Mouse (Mus musculus): ENCODE results near the gene Nrtn. TPM values are rescaled to one million over a fixed set of nuclear protein-coding genes. Genes with fewer than 3 reads are reported as not detected.
A peak's percentile ranks its signal among the peaks of the same experiment; 100 is the strongest.

Gene Nrtn
- polyA plus RNA-seq, 1 experiment from 2014 or later, result 23.6 TPM

DNA sequence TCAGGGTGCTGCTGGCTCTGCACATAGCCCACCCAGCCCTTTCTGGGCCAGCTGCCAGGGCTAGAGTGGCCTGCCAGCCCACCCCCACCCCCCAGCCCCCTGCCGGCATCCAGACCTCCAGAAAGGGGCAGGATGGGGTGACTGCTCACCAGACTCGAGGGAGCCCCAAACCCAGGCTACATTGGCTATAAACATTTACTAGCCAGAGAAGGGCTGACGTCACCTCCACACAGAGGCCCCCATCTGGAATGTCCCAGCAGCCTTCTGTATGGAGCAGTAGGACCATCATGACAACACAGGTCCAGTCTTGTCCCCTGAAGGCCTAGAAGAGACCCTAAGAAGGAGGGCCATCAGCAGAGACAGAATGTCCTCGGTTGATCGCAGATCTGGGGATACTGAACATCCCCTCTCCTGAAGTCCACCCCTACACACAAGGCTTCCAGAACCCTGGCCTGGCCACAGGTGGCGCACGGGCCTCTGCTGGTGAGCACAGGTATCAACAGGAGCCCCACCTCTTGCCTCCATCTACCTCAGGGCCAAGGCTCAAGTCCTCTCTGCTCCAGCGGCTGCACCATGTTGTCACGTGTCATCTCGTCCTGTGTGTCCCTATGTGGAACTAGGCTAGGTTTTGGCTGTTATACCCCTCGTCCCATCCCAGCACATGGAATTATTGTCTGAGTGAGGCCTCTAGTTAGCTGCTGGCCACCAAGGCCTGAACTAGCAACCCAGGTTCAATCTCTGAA, 33.7 kb downstream of the Nrtn start:
- no peak for DNase-seq (ENCODE audit: low spot score)

DNA sequence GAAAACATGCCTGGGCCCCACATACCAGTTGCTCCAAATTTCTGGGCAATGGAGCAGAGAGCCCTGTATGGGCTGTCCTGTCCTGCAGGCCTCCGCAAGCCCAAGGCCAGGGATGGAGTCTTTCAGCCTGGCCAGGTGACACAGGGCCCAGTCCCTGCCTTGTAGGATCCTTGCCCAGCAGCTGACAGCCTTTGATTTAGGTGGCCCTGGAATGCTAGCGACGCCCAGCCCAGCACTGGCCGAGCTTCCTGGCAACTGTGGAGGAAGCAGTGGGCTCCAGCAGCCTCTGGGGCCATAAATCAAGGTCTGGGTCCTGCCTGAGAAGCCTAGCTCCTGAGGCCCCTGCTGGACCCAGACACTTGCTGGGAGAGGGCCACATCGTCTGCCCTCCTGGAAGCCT, 34.9 kb downstream of the Nrtn start:
- DNase-seq (ENCODE audit: low spot score), result no peak

DNA sequence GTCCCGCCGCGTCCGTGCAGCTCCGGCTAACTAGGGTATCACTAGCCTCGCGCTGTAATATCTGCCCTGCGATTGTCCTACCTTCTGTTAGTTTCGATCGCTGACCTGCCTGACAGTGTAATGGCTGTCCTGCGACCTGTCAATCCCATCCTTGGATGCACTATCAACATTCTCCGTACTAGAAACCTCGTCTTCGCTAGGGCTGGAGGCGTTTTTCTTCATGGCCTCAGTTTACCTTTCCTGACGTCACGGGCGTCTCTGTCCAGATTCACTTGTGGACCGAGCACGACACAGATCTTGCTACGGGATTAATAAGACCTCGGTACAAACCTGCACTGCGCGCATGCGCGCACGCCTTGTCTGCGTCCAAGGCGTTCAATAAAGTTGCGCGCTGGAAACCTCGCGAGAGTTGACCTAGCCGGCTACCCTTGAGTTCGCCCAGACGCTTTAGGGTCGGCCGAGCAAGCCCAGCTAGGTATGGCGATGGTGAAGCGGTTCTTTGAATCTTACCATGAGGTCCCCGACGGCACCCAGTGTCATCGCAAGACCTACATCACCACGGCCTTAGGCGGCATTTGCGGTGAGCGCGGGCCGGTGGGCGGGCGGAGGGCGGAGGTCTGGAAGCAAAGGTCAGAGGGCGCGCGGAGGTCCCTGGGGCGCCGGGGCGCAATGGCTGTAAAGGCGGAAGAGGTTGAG, 39.8 kb downstream of the Nrtn start, which contains the start of the genes Ndufa11 and Vmac:
TSS of gene Ndufa11 (plus strand) at position 405 of the 696 bp plus-strand sequence.
TSS of gene Vmac (minus strand) at position 660 of the 696 bp plus-strand sequence.
- peak; percentile 97 for DNase-seq (ENCODE audit: low spot score)

DNA sequence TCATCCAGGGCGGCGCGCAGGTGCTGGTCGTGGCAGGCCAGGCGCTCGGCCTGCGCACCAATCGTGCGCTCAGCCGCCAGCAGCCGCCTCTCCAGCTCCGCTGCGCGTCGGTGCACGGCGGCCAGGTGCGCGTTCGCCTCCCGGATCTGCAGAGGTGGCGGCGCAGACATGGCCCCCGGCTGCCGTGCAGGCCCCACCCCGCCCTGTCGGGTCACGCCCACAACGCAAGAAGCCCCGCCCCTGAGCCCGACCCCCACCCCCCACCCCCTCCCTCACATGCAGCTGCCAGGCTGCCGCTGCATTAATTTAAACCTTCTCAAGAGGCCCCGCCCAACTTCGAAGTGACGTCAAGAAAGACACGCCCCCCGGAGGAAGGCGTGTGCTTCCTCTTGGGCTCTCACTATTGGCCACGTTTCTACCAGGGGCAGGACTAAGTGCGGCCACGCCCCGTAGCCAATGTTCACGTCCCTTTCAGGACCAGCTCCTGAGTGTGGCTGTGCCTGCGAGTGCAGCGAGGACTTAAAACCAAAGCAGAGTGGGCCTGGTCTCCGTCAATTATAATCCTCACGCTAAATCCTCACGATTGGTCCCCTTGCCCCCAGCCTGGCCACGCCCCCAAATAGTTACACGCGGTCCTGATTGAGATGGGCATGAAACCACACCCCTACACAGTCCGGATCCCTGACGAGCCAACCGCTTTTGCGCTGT, 40.5 kb downstream of the Nrtn start:
- peak; percentile 100 for DNase-seq (ENCODE audit: low spot score)

DNA sequence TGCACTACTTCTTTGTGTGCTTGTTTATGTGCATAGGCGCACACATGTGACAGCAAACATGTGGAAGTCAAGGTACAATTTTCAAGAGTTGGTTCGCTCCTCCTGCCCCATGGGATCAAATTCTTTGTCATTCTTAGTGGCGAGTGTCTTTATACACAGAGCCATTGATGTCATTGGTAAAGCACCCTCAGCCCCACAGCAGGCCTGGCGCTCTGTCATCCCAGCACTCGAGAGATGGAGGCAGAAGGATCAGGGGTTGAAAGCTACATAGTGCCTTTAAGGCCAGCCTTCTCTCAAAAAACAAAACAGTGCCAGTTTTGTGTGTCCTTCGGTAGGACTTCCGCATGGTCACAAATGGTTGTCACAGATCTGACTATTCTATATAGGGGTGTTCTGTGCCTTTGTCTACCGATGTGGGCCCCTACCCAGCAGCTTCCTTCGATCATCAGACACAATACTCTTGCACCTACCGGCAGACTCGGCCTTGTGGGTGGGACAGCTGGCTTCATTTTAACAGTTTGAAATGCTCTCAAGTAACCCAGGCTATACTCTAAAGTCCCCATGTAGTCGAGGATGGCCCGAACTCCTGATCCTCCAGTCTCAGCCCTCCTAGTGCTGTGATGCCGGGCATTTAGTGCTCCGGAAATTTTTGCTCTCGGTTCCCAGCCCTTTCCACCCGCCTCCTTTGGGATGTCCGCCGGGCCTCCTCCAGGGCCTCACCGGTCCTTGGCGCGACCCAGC, 41.2 kb downstream of the Nrtn start:
- no peak for DNase-seq (ENCODE audit: low spot score)

DNA sequence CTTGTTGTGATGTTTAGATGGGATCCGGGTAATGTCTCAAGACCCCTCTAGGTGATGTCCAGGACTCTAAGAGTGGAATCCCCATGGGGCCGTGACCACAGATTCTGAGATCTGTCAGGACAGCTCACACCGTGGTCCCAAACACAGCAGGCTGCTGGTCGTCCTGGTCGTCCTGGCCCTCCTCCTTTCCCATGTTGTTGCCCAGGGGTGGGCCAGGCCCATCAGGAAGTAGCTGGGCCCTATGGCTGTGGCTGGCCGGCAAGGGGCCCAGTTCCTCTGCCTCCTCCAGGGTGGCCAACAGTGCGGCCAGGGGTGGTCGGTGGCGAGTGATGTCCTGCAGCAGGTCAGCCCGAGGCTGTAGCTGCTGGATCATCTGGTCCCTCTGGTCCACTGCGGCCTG, 42.0 kb downstream of the Nrtn start:
- no peak for DNase-seq (ENCODE audit: low spot score)

DNA sequence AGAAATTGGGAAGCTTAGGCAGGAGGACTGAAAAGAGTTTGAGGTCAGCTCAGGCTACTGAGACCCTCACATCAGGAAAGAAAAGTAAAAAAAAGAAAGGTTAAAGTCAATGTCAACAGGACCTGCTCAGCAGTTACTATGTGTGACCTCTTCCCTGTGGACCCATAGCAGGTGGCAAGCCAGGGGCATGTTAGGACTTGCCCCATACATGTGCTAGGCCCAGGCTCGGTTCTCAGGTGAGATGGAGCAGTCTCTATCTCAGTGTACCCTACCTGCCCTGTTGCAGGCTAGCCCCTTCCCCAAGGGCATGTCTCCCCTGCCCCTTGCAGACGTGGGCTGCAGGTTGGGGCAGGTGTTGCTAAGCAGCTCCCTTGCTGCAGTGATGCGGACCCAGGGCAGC, 47.6 kb downstream of the Nrtn start:
- DNase-seq (ENCODE audit: low spot score), result no peak

DNA sequence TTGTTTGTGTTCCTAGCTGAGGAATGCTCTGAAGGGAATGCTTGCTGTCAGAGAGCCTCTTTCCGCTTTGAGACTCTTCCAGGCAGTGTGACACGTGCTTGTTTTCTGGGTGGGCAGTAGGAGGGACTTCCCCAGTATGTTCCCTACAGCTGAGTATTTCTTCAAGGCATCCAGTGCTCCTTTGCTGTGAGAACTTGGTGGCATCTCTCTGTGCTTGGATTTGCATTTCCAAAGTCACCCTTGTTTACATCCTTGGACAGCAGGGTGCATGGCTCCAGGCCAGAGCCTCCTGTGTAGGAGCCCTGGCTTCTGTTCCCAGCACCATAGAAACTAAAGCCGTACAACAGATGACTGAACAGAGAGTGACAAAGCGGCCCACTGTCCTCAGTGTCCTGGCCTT, 48.6 kb downstream of the Nrtn start:
- DNase-seq (ENCODE audit: low spot score), result no peak

DNA sequence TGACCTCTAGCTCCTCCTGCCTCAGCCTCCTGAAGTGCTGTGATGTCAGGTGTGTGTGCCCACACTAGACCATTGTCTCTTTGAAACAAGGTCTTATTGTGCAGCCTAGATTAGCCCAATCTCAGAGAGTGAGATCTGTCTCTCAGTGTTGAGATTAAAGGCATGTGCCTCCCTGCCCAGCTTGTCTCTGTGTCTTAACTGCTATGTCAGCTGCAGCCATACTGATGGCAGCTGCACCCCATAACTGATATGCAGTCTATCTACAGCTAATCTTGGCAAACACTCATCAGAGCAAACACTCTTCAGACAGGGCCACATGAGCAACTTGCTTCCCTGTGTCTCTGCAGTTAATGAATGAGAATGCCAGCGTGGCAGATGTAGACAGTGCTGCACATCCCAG, 50.8 kb downstream of the Nrtn start:
- no peak for DNase-seq (ENCODE audit: low spot score)

DNA sequence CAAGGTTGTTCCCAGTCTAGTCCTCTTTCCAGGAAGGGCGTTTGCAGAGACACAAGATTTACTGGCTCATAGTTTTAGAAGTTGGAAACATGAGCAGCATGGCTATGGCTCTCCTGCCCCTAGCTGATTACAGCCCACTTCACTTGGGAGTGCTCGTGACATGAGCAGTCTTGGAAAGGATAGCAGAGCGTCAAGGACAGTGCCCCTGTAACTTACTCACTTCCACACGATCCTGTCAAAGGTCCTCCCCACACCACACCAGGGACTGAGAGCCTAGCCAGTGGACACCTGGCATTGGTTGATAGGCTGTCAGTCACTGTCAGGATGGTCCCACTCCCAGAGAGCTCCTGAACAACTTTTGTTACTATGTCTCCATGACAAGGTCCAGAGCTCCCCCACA, 54.3 kb downstream of the Nrtn start:
- no peak for DNase-seq (ENCODE audit: low spot score)

Other genes starting within 250 kb of the Nrtn start
- not detected in 2 replicates for gene Znrf4, start 245.1 kb downstream of the Nrtn start, polyA plus RNA-seq (2015; fragmentation: Nextera tagmentation; extraction: Ambion mirVana)
- 0.98 and 1.7 TPM in 2 replicates for gene Gm20219, start 203.1 kb downstream of the Nrtn start, polyA plus RNA-seq (2015; fragmentation: Nextera tagmentation; extraction: Ambion mirVana)
- 54.7 and 74.6 TPM in 2 replicates for gene Safb2, start 172.9 kb downstream of the Nrtn start, polyA plus RNA-seq (2015; fragmentation: Nextera tagmentation; extraction: Ambion mirVana)
- 76.0 and 83.6 TPM in 2 replicates for gene Safb, start 172.7 kb downstream of the Nrtn start, polyA plus RNA-seq (2015; fragmentation: Nextera tagmentation; extraction: Ambion mirVana)
- 306 and 315 TPM in 2 replicates for gene 2410015M20Rik, start 147.8 kb downstream of the Nrtn start, polyA plus RNA-seq (2015; fragmentation: Nextera tagmentation; extraction: Ambion mirVana)
- 2,991 and 3,020 TPM in 2 replicates for gene Rpl36, start 144.1 kb downstream of the Nrtn start, polyA plus RNA-seq (2015; fragmentation: Nextera tagmentation; extraction: Ambion mirVana)
- 40.1 and 41.0 TPM in 2 replicates for gene Lonp1, start 130.6 kb downstream of the Nrtn start, polyA plus RNA-seq (2015; fragmentation: Nextera tagmentation; extraction: Ambion mirVana)
- 0.09 and 0.57 TPM in 2 replicates for gene Catsperd, start 129.4 kb downstream of the Nrtn start, polyA plus RNA-seq (2015; fragmentation: Nextera tagmentation; extraction: Ambion mirVana)
- gene Ranbp3, start 84.2 kb downstream of the Nrtn start, polyA plus RNA-seq (2015; fragmentation: Nextera tagmentation; extraction: Ambion mirVana), result 76.2 and 81.4 TPM in 2 replicates
- 821 and 873 TPM in 2 replicates for gene Ndufa11, start 39.8 kb downstream of the Nrtn start, polyA plus RNA-seq (2015; fragmentation: Nextera tagmentation; extraction: Ambion mirVana)
- gene Vmac, start 39.5 kb downstream of the Nrtn start, polyA plus RNA-seq (2015; fragmentation: Nextera tagmentation; extraction: Ambion mirVana), result 20.3 and 26.9 TPM in 2 replicates
- gene Dus3l, start 7.2 kb upstream of the Nrtn start, polyA plus RNA-seq (2015; fragmentation: Nextera tagmentation; extraction: Ambion mirVana), result 34.0 and 36.5 TPM in 2 replicates
- 0.40 and 0.68 TPM in 2 replicates for gene Prr22, start 12.7 kb upstream of the Nrtn start, polyA plus RNA-seq (2015; fragmentation: Nextera tagmentation; extraction: Ambion mirVana)
- gene Rfx2, start 73.5 kb upstream of the Nrtn start, polyA plus RNA-seq (2015; fragmentation: Nextera tagmentation; extraction: Ambion mirVana), result 3.0 and 3.2 TPM in 2 replicates
- not detected in 2 replicates for gene Acsbg2, start 116.9 kb upstream of the Nrtn start, polyA plus RNA-seq (2015; fragmentation: Nextera tagmentation; extraction: Ambion mirVana)
- gene 1700061G19Rik, start 117.9 kb upstream of the Nrtn start, polyA plus RNA-seq (2015; fragmentation: Nextera tagmentation; extraction: Ambion mirVana), result 0.21 and 0.26 TPM in 2 replicates
- gene Mllt1, start 177.9 kb upstream of the Nrtn start, polyA plus RNA-seq (2015; fragmentation: Nextera tagmentation; extraction: Ambion mirVana), result 24.2 and 26.6 TPM in 2 replicates
- gene Acer1, start 224.6 kb upstream of the Nrtn start, polyA plus RNA-seq (2015; fragmentation: Nextera tagmentation; extraction: Ambion mirVana), result not detected in 2 replicates
- 111 and 113 TPM in 2 replicates for gene Clpp, start 232.8 kb upstream of the Nrtn start, polyA plus RNA-seq (2015; fragmentation: Nextera tagmentation; extraction: Ambion mirVana)
- 35.0 and 35.6 TPM in 2 replicates for gene Alkbh7, start 239.8 kb upstream of the Nrtn start, polyA plus RNA-seq (2015; fragmentation: Nextera tagmentation; extraction: Ambion mirVana)
- 0.55 TPM in 1 of 2 replicates, not detected in the other for gene Pspn, start 242.5 kb upstream of the Nrtn start, polyA plus RNA-seq (2015; fragmentation: Nextera tagmentation; extraction: Ambion mirVana)

Measured in thymus, postnatal 0 days (tissue).